Mouse (Mus musculus) myocyte (in vitro differentiated cells): Measurements from ENCODE around the gene AI464131. TPM values are rescaled to one million over a fixed set of nuclear protein-coding genes. Genes with fewer than 3 reads are reported as not detected.
A peak's percentile ranks its signal among the peaks of the same experiment; 100 is the strongest.

ENCODE experiments used
- H3K27me3 ChIP-seq: one replicate; pipeline ENCODE4 v1.6.1; 2011; ENCODE audit not compliant: control insufficient read depth, insufficient read depth, insufficient read length
- H3K36me3 ChIP-seq: one replicate; pipeline ENCODE4 v1.6.1; 2011; ENCODE audit not compliant: control insufficient read depth, insufficient read depth
- H3K4me2 ChIP-seq: one replicate; pipeline ENCODE4 v1.6.1; 2011; ENCODE audit warnings: low read depth, control low read depth
- H3K4me3 ChIP-seq: one replicate; pipeline ENCODE4 v1.5.1; 2011; ENCODE audit warnings: mild to moderate bottlenecking, control low read depth, moderate library complexity
- H3K79me2 ChIP-seq: one replicate; pipeline ENCODE4 v1.6.1; 2011; ENCODE audit not compliant: control insufficient read depth, insufficient read depth
- H3ac ChIP-seq: one replicate; pipeline ENCODE4 v1.6.1; 2011; ENCODE audit not compliant: control insufficient read depth, insufficient read length
- CEBPB ChIP-seq: IDR thresholded peaks from 2 replicates; pipeline ENCODE4 v1.6.1; 2011; ENCODE audit warnings: mild to moderate bottlenecking, moderate library complexity; ENCODE audit not compliant: poor library complexity, insufficient read depth, severe bottlenecking
- E2F4 ChIP-seq: IDR thresholded peaks from one replicate; pipeline ENCODE4 v1.6.1; 2011; ENCODE audit warnings: mild to moderate bottlenecking, control low read depth, moderate library complexity; ENCODE audit not compliant: insufficient read depth
- MAX ChIP-seq: IDR thresholded peaks from one replicate; pipeline ENCODE4 v1.6.1; 2011; ENCODE audit warnings: low read depth, mild to moderate bottlenecking, control low read depth
- MYOD1 ChIP-seq, 3 experiments: IDR thresholded peaks; one replicate each; pipeline ENCODE4 v1.6.1; 2011; ENCODE audit warnings: control low read depth in 2 of 3, low read depth in 2 of 3, mild to moderate bottlenecking in 2 of 3, moderate library complexity in 1 of 3; ENCODE audit not compliant: insufficient read length in 2 of 3, control insufficient read depth in 1 of 3
- MYOG ChIP-seq, 3 experiments: IDR thresholded peaks; one replicate each; pipeline ENCODE4 v1.6.1; 2011; ENCODE audit warnings: control low read depth in 2 of 3, low read depth in 2 of 3, mild to moderate bottlenecking in 2 of 3; ENCODE audit not compliant: insufficient read length in 2 of 3, control insufficient read depth in 1 of 3, insufficient read depth in 1 of 3
- POLR2A ChIP-seq: IDR thresholded peaks from one replicate; pipeline ENCODE4 v1.6.1; 2011; ENCODE audit warnings: low read depth, mild to moderate bottlenecking, control low read depth, moderate library complexity; ENCODE audit not compliant: insufficient read length
- POLR2AphosphoS2 ChIP-seq: IDR thresholded peaks from one replicate; pipeline ENCODE4 v1.6.1; 2011; ENCODE audit warnings: low read depth, control low read depth; ENCODE audit not compliant: insufficient read length
- REST ChIP-seq: IDR thresholded peaks from one replicate; pipeline ENCODE4 v1.6.1; 2011; ENCODE audit warnings: mild to moderate bottlenecking, control low read depth, moderate library complexity; ENCODE audit not compliant: insufficient read depth, insufficient read length
- SRF ChIP-seq: IDR thresholded peaks from one replicate; pipeline ENCODE4 v1.6.1; 2011; ENCODE audit warnings: low read depth; ENCODE audit not compliant: control insufficient read depth, insufficient read length
- TCF12 ChIP-seq: IDR thresholded peaks from one replicate; pipeline ENCODE4 v1.6.1; 2011; ENCODE audit warnings: mild to moderate bottlenecking, control low read depth; ENCODE audit not compliant: poor library complexity, insufficient read depth, severe bottlenecking
- TCF3 ChIP-seq: IDR thresholded peaks from one replicate; pipeline ENCODE4 v1.6.1; 2011; ENCODE audit warnings: low read depth, control low read depth; ENCODE audit not compliant: insufficient read length
- USF1 ChIP-seq: IDR thresholded peaks from one replicate; pipeline ENCODE4 v1.6.1; 2011; ENCODE audit warnings: low read depth, mild to moderate bottlenecking, control low read depth, moderate library complexity
- polyA plus RNA-seq: library from polyadenylated mRNA; unstranded; fragments of >200 nt; fragmentation: generic; extraction: Trizol; gene quantifications from one replicate; pipeline ENCODE4 v1.2.1, GENCODE M21; 2012; ENCODE audit warnings: missing spikeins

AI464131 gene
- polyA plus RNA-seq, 1 experiment = 33.9 TPM

DNA sequence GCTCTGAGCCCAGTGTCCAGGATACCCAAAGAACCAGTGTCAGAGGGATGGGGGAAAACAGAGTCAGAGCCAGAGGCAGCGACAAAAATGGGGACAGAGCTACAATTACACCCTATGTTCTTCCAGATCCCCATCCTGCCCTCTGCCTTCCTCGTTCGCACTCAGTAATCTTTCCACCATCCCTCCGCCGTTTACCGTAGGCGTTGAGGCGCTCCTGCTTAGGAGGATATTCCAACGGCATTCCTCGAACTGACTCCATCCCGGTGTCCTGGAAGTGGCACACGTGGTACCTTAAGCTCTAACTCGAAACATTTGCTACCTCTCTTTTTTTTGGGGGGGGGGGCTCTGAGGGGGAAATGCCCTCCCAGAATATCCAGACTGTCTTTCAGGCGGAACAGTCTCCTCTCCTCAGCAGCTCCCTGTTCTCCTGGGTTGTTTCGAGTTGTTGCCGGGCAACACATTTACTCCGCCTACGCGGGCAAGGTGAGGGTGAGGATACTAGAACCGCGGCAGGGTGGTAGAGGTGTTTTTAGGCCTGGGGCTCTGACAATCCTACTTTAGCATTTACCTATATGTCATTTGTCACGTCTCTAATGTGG, 4.5 kb upstream of the AI464131 start:
- TF ChIP-seq CEBPB = no peak
- no peak for TF ChIP-seq MAX
- TF ChIP-seq SRF = no peak
- no peak for TF ChIP-seq E2F4
- no peak for TF ChIP-seq MYOD1 (IDR thresholded peaks at IDR 0.05; ENCODE audit: control insufficient read depth in 1 of 3, insufficient read length in 2 of 3, low read depth in 2 of 3)
- no peak for TF ChIP-seq USF1
- no peak for TF ChIP-seq POLR2A
- TF ChIP-seq REST = no peak
- TF ChIP-seq TCF12 = no peak
- TF ChIP-seq MYOG (IDR thresholded peaks at IDR 0.05; ENCODE audit: control insufficient read depth in 1 of 3, insufficient read depth in 1 of 3, insufficient read length in 2 of 3, low read depth in 2 of 3) = no peak
- no peak for TF ChIP-seq TCF3
- no peak for TF ChIP-seq POLR2AphosphoS2
- no peak overlapping the region for H3ac ChIP-seq
- H3K36me3 ChIP-seq = no peaks in the 10 kb centered on the region
- H3K79me2 ChIP-seq = no peaks in the 10 kb centered on the region
- no peak overlapping the region for H3K4me2 ChIP-seq
- peaks cover 18% of the 10 kb centered on the region for H3K27me3 ChIP-seq
- no peak overlapping the region for H3K4me3 ChIP-seq

DNA sequence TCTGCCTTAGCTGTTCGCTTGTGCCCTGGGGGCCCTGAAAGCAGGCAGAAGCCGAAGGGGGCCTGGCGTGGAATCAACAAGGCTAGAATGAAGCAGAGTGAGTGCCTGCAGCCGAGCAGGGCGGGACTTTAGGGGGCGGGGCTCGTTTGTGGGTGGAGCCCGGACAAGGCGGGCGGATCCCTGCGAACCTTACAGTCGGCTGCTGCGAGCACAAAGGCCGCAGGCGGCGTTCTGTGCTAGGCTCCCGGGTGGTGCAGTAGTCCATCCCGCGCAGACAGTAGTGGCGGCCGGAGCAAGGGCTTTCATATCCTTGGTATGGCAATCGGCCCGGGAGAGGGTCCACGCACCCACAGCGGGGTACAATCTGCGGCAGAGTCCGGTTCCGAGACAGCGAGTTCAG, 4.0 kb upstream of the AI464131 start:
- Histone ChIP-seq H3ac (no peak overlapping the region), H3K4me3 (no peak overlapping the region), H3K36me3 (no peaks in the 10 kb centered on the region), H3K4me2 (peak overlapping the region; percentile 32), H3K27me3 (peaks cover 13% of the 10 kb centered on the region), H3K79me2 (no peaks in the 10 kb centered on the region)
- TF ChIP-seq REST = no peak
- TF ChIP-seq MYOD1 (IDR thresholded peaks at IDR 0.05; ENCODE audit: control insufficient read depth in 1 of 3, insufficient read length in 2 of 3, low read depth in 2 of 3) = no peak
- no peak for TF ChIP-seq MAX
- TF ChIP-seq CEBPB = no peak
- no peak for TF ChIP-seq POLR2AphosphoS2
- TF ChIP-seq USF1 = no peak
- TF ChIP-seq MYOG (IDR thresholded peaks at IDR 0.05; ENCODE audit: control insufficient read depth in 1 of 3, insufficient read depth in 1 of 3, insufficient read length in 2 of 3, low read depth in 2 of 3) = no peak
- TF ChIP-seq E2F4 = no peak
- no peak for TF ChIP-seq TCF3
- TF ChIP-seq SRF = no peak
- TF ChIP-seq TCF12 = no peak
- TF ChIP-seq POLR2A = no peak

DNA sequence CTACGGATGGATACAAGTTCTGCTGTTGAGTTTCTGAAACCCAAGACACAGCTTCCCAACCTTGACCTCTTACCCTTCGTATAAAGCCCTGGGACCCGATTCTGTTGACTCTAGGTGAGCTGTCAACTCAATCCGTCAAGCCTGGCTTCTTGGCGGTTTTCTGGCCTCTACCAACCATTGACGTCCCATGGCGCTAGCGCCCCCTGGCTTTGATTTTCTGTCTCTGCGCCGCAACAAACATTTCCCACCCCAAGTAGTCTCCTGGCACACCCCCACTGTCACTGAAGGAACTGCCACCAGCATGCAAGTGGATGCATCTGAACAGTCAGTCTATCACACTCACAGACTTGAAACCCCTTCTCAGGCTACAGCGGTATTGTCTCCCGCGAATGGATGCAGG, 3.3 kb upstream of the AI464131 start:
- TF ChIP-seq CEBPB = no peak
- TF ChIP-seq MAX = no peak
- TF ChIP-seq TCF12 = no peak
- TF ChIP-seq MYOG (IDR thresholded peaks at IDR 0.05; ENCODE audit: control insufficient read depth in 1 of 3, insufficient read depth in 1 of 3, insufficient read length in 2 of 3, low read depth in 2 of 3) = no peak
- no peak for TF ChIP-seq E2F4
- TF ChIP-seq TCF3 = no peak
- no peak for TF ChIP-seq USF1
- TF ChIP-seq MYOD1 (IDR thresholded peaks at IDR 0.05; ENCODE audit: control insufficient read depth in 1 of 3, insufficient read length in 2 of 3, low read depth in 2 of 3) = no peak
- no peak for TF ChIP-seq REST
- no peak for TF ChIP-seq SRF
- no peak for TF ChIP-seq POLR2AphosphoS2
- no peak for TF ChIP-seq POLR2A
- Histone ChIP-seq H3K79me2 (no peaks in the 10 kb centered on the region), H3K36me3 (no peaks in the 10 kb centered on the region), H3K4me2 (no peak overlapping the region), H3ac (no peak overlapping the region), H3K4me3 (no peak overlapping the region), H3K27me3 (peaks cover 7% of the 10 kb centered on the region)

DNA sequence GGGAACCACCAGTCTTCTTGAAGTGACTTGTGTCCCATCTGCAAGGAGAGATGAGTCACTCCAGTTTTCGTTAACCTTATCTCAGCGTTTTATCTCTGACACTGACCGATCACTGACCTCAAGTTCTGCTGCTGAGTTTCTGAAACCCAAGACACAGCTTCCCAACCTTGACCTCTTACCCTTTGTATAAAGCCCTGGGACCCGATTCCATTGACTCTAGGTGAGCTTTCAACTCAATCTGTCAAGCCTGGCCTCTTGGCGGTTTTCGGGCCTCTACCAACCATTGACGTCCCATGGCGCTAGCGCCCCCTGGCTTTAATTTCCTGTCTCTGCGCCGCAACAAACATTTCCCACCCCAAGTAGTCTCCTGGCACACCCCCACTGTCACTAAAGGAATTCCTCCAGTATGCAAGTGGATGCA, 2.3 kb upstream of the AI464131 start:
- Histone ChIP-seq H3K4me2 (no peak overlapping the region), H3K36me3 (no peaks in the 10 kb centered on the region), H3K4me3 (no peak overlapping the region), H3K27me3 (no peaks in the 10 kb centered on the region), H3ac (no peak overlapping the region), H3K79me2 (no peaks in the 10 kb centered on the region)
- TF ChIP-seq MYOG (IDR thresholded peaks at IDR 0.05; ENCODE audit: control insufficient read depth in 1 of 3, insufficient read depth in 1 of 3, insufficient read length in 2 of 3, low read depth in 2 of 3) = no peak
- TF ChIP-seq MYOD1 (IDR thresholded peaks at IDR 0.05; ENCODE audit: control insufficient read depth in 1 of 3, insufficient read length in 2 of 3, low read depth in 2 of 3) = no peak
- TF ChIP-seq TCF12 = no peak
- no peak for TF ChIP-seq SRF
- TF ChIP-seq E2F4 = no peak
- no peak for TF ChIP-seq POLR2AphosphoS2
- TF ChIP-seq CEBPB = no peak
- TF ChIP-seq POLR2A = no peak
- TF ChIP-seq REST = no peak
- TF ChIP-seq TCF3 = no peak
- no peak for TF ChIP-seq MAX
- no peak for TF ChIP-seq USF1

DNA sequence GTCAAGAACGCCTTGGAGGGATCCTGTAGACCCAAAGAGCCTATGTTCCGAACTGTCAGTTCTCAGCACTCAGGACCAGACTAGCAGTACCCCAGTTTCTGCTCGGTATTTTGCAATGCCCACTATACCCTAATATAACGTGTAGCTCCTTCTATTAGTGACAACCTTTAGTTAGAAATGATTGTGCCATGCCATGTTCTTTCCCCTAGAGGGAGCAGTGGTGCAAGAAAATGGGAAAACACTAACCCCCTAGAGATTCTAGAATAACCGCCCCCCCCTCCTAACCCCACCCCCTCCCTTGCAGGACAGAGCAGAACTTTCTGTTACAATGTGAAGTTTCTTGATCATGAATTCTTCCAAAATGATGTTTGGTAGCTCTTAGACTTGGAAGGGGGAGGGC, 1.4 kb upstream of the AI464131 start:
- Histone ChIP-seq H3K4me2 (no peak overlapping the region), H3K27me3 (no peaks in the 10 kb centered on the region), H3K4me3 (no peak overlapping the region), H3K79me2 (no peaks in the 10 kb centered on the region), H3ac (no peak overlapping the region), H3K36me3 (no peaks in the 10 kb centered on the region)
- no peak for TF ChIP-seq E2F4
- TF ChIP-seq MYOD1 (IDR thresholded peaks at IDR 0.05; ENCODE audit: control insufficient read depth in 1 of 3, insufficient read length in 2 of 3, low read depth in 2 of 3) = no peak
- no peak for TF ChIP-seq POLR2AphosphoS2
- TF ChIP-seq SRF = no peak
- no peak for TF ChIP-seq MYOG (IDR thresholded peaks at IDR 0.05; ENCODE audit: control insufficient read depth in 1 of 3, insufficient read depth in 1 of 3, insufficient read length in 2 of 3, low read depth in 2 of 3)
- TF ChIP-seq USF1 = no peak
- TF ChIP-seq TCF3 = no peak
- TF ChIP-seq TCF12 = no peak
- TF ChIP-seq CEBPB = no peak
- TF ChIP-seq REST = no peak
- TF ChIP-seq POLR2A = no peak
- TF ChIP-seq MAX = no peak
